Mouse (Mus musculus) frontal cortex, postnatal 10 days (tissue): ENCODE data around the gene Bach2.
A peak's percentile ranks its signal among the peaks of the same experiment; 100 is the strongest.

Source experiments
- DNase-seq, 2 experiments: peaks; one replicate each; pipeline ENCODE4 v3.0.0; 2022; ENCODE audit warnings: low spot score in 2 of 2, mixed read lengths in 1 of 2

Gene Bach2

GRCm38 (mm10) chr4:32250333-32251004 lies 11.9 kb downstream of the Bach2 start:
- DNase-seq = peak in 1 of 2 experiments; percentile 26

- peak in 1 of 2 experiments; percentile 37 for DNase-seq
Measured at GRCm38 (mm10) chr4:32251005-32251365, 12.4 kb downstream of the Bach2 start.

GRCm38 (mm10) chr4:32251946-32252672 lies 13.5 kb downstream of the Bach2 start:
- no peak for DNase-seq

- DNase-seq = no peak
Measured at GRCm38 (mm10) chr4:32257686-32258085, 19.1 kb downstream of the Bach2 start.

GRCm38 (mm10) chr4:32258093-32258492 lies 19.5 kb downstream of the Bach2 start:
- no peak for DNase-seq

- DNase-seq = no peak
Measured at GRCm38 (mm10) chr4:32258596-32258995, 20.0 kb downstream of the Bach2 start.

- no peak for DNase-seq
Measured at GRCm38 (mm10) chr4:32260909-32261308, 22.3 kb downstream of the Bach2 start.

- no peak for DNase-seq
Measured at GRCm38 (mm10) chr4:32262825-32263684, 24.5 kb downstream of the Bach2 start.

- no peak for DNase-seq
Measured at GRCm38 (mm10) chr4:32263685-32264038, 25.1 kb downstream of the Bach2 start.

GRCm38 (mm10) chr4:32264892-32265291 lies 26.3 kb downstream of the Bach2 start:
- no peak for DNase-seq

- no peak for DNase-seq
Measured at GRCm38 (mm10) chr4:32266731-32267130, 28.1 kb downstream of the Bach2 start.

- no peak for DNase-seq
Measured at GRCm38 (mm10) chr4:32268042-32268441, 29.4 kb downstream of the Bach2 start.

GRCm38 (mm10) chr4:32272398-32272797 lies 33.8 kb downstream of the Bach2 start:
- no peak for DNase-seq

GRCm38 (mm10) chr4:32274776-32275294 lies 36.2 kb downstream of the Bach2 start:
- DNase-seq = no peak

- DNase-seq = no peak
Measured at GRCm38 (mm10) chr4:32279842-32280241, 41.2 kb downstream of the Bach2 start.

GRCm38 (mm10) chr4:32280401-32280800 lies 41.8 kb downstream of the Bach2 start:
- no peak for DNase-seq

GRCm38 (mm10) chr4:32281306-32281705 lies 42.7 kb downstream of the Bach2 start:
- DNase-seq = no peak

GRCm38 (mm10) chr4:32286405-32286804 lies 47.8 kb downstream of the Bach2 start:
- no peak for DNase-seq

GRCm38 (mm10) chr4:32288036-32288860 lies 49.6 kb downstream of the Bach2 start:
- DNase-seq = no peak

GRCm38 (mm10) chr4:32289845-32290244 lies 51.2 kb downstream of the Bach2 start:
- DNase-seq = no peak

GRCm38 (mm10) chr4:32291406-32291805 lies 52.8 kb downstream of the Bach2 start:
- DNase-seq = no peak
